Mouse (Mus musculus) kidney, adult 2 months (tissue): ENCODE data around the gene L3mbtl4.

Experiments
- CTCF ChIP-seq: fragments of 200-500 bp; conservative IDR thresholded peaks from 2 replicates; pipeline ENCODE4 v1.5.1; 2011; ENCODE audit warnings: low read depth, mild to moderate bottlenecking, control low read depth, low read length, moderate library complexity, mixed read lengths; ENCODE audit not compliant: insufficient read depth, insufficient read length
- POLR2A ChIP-seq: fragments of 200-500 bp; IDR thresholded peaks from one replicate; pipeline ENCODE4 v1.6.1; 2011; ENCODE audit warnings: low read depth, low read length, control low read depth

- TF ChIP-seq CTCF = no peak
- no peak for TF ChIP-seq POLR2A
Observed at GRCm38 (mm10) chr17:68275138-68275537, 1.5 kb downstream of the L3mbtl4 start.
